Mouse (Mus musculus) kidney, adult 2 months (tissue): ENCODE measurements around the gene Ccdc22. TPM values are rescaled to one million over a fixed set of nuclear protein-coding genes. Genes with fewer than 3 reads are reported as not detected.

ENCODE experiments used
- DNase-seq: peaks from one replicate; pipeline ENCODE4 v3.0.0; 2021
- H3K27ac ChIP-seq: fragments of 200-500 bp; 2 replicates; pipeline ENCODE4 v1.5.1; 2012; ENCODE audit warnings: low read depth, low read length, control low read depth, inconsistent platforms; ENCODE audit not compliant: insufficient read depth
- H3K27me3 ChIP-seq: fragments of 200-500 bp; replicated peaks from 2 replicates; pipeline ENCODE4 v1.6.1; 2012; ENCODE audit warnings: mild to moderate bottlenecking, moderate library complexity, low read length, inconsistent platforms; ENCODE audit not compliant: control insufficient read depth, insufficient read depth
- H3K36me3 ChIP-seq: fragments of 200-500 bp; 2 replicates; pipeline ENCODE4 v1.6.1; 2012; ENCODE audit warnings: mild to moderate bottlenecking, moderate library complexity, low read length, inconsistent platforms; ENCODE audit not compliant: control insufficient read depth, insufficient read depth
- H3K4me1 ChIP-seq: fragments of 200-500 bp; 2 replicates; pipeline ENCODE4 v1.6.1; 2011; ENCODE audit warnings: low read length; ENCODE audit not compliant: control insufficient read depth, insufficient read depth
- H3K4me3 ChIP-seq: fragments of 200-500 bp; 2 replicates; pipeline ENCODE4 v1.5.1; 2011; ENCODE audit warnings: mild to moderate bottlenecking, low read depth, low read length, control low read depth; ENCODE audit not compliant: insufficient read depth
- CTCF ChIP-seq: fragments of 200-500 bp; conservative IDR thresholded peaks from 2 replicates; pipeline ENCODE4 v1.5.1; 2011; ENCODE audit warnings: low read depth, mild to moderate bottlenecking, control low read depth, low read length, moderate library complexity, mixed read lengths; ENCODE audit not compliant: insufficient read depth, insufficient read length
- POLR2A ChIP-seq: fragments of 200-500 bp; IDR thresholded peaks from one replicate; pipeline ENCODE4 v1.6.1; 2011; ENCODE audit warnings: low read depth, low read length, control low read depth
- WGBS: fragments of 180-500 bp; shearing (Covaris S2); methylation state at CpG from one replicate; pipeline ENCODE4 v1.1.7; 2018; 5-methylcytosine and 5-hydroxymethylcytosine counted together
- polyA plus RNA-seq: library from polyadenylated mRNA; depleted of rRNA; stranded (reverse); fragments of >200 nt; gene quantifications from 2 replicates; pipeline ENCODE4 v1.2.3, GENCODE M21; 2012; rRNA removed

Gene Ccdc22
- polyA plus RNA-seq, result 25.3 and 26.6 TPM in 2 replicates

- H3K36me3 ChIP-seq, result no peaks in the 10 kb centered on the region
- H3K27ac ChIP-seq, result no peak within 1 kb of the TSS
- TF ChIP-seq POLR2A (no peak), CTCF (no peak)
- no peaks in the 10 kb centered on the region for H3K27me3 ChIP-seq
- peak within 1 kb of the TSS; percentile 91 for H3K4me3 ChIP-seq
- peaks cover 4% of the 10 kb centered on the region; the same call in 1 of the 2 replicates for H3K4me1 ChIP-seq
- peak; percentile 93 for DNase-seq
- under 1% methylated on average over 28 of the region's 28 CpGs for WGBS
Measured at GRCm38 (mm10) chrX:7604879-7605574, at the start of gene Ccdc22. Ccdc22 (minus strand) TSS chrX:7605517.

- Histone ChIP-seq H3K4me3 (peak overlapping the region; percentile 68), H3K27ac (peak overlapping the region; percentile 94), H3K27me3 (no peaks in the 10 kb centered on the region), H3K4me1 (peaks cover 4% of the 10 kb centered on the region; the same call in 1 of the 2 replicates), H3K36me3 (no peaks in the 10 kb centered on the region)
- WGBS, result under 1% methylated on average over 25 of the region's 25 CpGs
- TF ChIP-seq POLR2A (peak; percentile 73), CTCF (no peak; the same call in 1 of the 2 replicates)
- peak; percentile 95 for DNase-seq
Measured at GRCm38 (mm10) chrX:7648671-7649304, 43.5 kb upstream of the Ccdc22 start.

GRCm38 (mm10) chrX:7645349-7645748, 40.0 kb upstream of the Ccdc22 start:
- TF ChIP-seq CTCF (peak; percentile 50), POLR2A (no peak)
- DNase-seq, result peak; percentile 84
- Histone ChIP-seq H3K4me1 (peaks cover 4% of the 10 kb centered on the region; the same call in 1 of the 2 replicates), H3K36me3 (no peaks in the 10 kb centered on the region), H3K4me3 (no peak overlapping the region), H3K27ac (no peak overlapping the region), H3K27me3 (no peaks in the 10 kb centered on the region)
- 4% methylated on average over 5 of the region's 5 CpGs for WGBS

DNA sequence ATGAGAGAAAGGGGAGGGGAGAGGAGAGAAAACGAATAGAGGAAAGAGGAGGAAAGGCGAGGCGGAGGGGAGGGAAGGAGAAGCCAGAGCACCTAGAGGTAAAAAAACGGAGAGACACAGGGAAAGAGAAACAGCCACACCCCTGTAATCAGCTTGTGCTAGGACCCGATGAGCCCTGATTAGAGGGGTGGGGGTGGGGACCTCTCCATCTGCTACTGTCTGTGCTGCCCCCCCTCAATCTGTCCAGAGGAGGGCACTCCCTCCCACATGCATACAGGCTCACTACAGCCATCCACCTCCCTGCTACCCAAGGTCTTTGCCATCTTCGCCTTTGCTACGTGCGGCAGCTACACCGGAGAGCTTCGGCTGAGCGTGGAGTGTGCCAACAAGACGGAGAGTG, 35.5 kb upstream of the Ccdc22 start:
- WGBS, result 46% methylated on average over 11 of the region's 12 CpGs
- Histone ChIP-seq H3K27ac (no peak overlapping the region), H3K4me3 (no peak overlapping the region), H3K4me1 (no peaks in the 10 kb centered on the region), H3K27me3 (no peaks in the 10 kb centered on the region), H3K36me3 (no peaks in the 10 kb centered on the region)
- TF ChIP-seq CTCF (no peak), POLR2A (no peak)
- DNase-seq, result no peak

DNA sequence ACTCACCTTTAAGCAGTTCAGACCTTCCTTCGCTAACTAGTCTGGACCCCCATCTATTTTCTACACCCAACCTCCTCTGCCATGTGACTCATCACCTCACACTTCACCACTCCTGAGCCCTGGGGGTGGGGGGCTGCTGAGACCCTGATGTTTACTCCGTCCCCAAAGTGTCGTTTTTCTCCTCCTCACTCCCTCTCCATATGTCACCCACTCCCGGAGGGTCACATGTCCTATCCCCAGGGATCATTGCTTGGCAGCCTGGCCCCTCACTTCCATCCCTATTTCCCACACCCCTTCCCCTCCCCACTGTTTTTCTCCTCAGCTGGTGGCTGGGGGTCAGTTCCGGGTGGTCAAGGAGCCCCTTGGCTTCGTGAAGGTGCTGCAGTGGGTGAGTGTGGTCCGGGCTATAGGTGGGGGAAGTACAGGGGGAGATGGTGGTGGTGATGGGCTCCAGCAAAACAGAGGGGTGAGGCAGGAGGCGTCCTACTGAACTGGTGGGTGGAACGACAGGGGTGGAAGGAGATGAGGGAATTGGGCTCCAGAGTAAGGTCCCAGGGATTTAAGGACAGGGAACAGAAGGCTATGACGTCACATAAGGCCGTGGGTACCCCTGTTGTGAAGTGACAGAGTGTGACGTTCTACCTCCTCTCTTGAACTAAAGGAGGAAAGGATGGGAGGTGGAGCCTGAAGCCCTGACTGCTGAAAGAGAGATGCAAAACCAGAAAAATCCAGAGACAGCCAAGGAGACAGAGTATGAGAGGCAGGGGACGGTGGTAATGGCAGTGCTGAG, 34.4 kb upstream of the Ccdc22 start:
- TF ChIP-seq CTCF (no peak), POLR2A (no peak)
- no peak overlapping the region for H3K4me3 ChIP-seq
- no peaks in the 10 kb centered on the region for H3K36me3 ChIP-seq
- no peak for DNase-seq
- no peaks in the 10 kb centered on the region for H3K4me1 ChIP-seq
- no peak overlapping the region for H3K27ac ChIP-seq
- WGBS, result 5% methylated on average over 13 of the region's 13 CpGs
- H3K27me3 ChIP-seq, result no peaks in the 10 kb centered on the region

- peak; percentile 78 for DNase-seq
Measured at GRCm38 (mm10) chrX:7638401-7639091, 33.2 kb upstream of the Ccdc22 start, which contains the start of gene Syp. Syp (plus strand) TSS chrX:7638471.

More at GRCm38 (mm10) chrX:7638401-7639091, 33.2 kb upstream of the Ccdc22 start, which contains the start of gene Syp:
- H3K27me3 ChIP-seq, result no peaks in the 10 kb centered on the region
- peak within 1 kb of the TSS; percentile 45 for H3K4me3 ChIP-seq
- no peaks in the 10 kb centered on the region for H3K4me1 ChIP-seq
- under 1% methylated on average over 42 of the region's 42 CpGs for WGBS
- TF ChIP-seq CTCF (no peak), POLR2A (no peak)
- H3K36me3 ChIP-seq, result no peaks in the 10 kb centered on the region
- no peak within 1 kb of the TSS for H3K27ac ChIP-seq
